Mouse (Mus musculus) CH12.LX (cell line): ENCODE results near the gene Car15.
A peak's percentile ranks its signal among the peaks of the same experiment; 100 is the strongest.

Source experiments
- CTCF ChIP-seq, 2 experiments: IDR thresholded peaks in 1 of 2; conservative IDR thresholded peaks in 1 of 2; 2 replicates each; pipeline ENCODE4 v1.5.1; 2011 to 2012; ENCODE audit warnings: low read depth in 2 of 2, low read length in 2 of 2, improper control_type of control experiment in 1 of 2, inconsistent platforms in 1 of 2, mild to moderate bottlenecking in 1 of 2, moderate library complexity in 1 of 2
- ELF1 ChIP-seq: IDR thresholded peaks from 2 replicates; pipeline ENCODE4 v1.6.1; 2014; ENCODE audit warnings: low read depth, mild to moderate bottlenecking, inconsistent platforms, low read length, improper control_type of control experiment
- EP300 ChIP-seq: IDR thresholded peaks from 2 replicates; pipeline ENCODE4 v1.6.1; 2011; ENCODE audit warnings: low read length, improper control_type of control experiment
- GABPA ChIP-seq: IDR thresholded peaks from 2 replicates; pipeline ENCODE4 v1.6.1; 2012; ENCODE audit warnings: low read depth, low read length, improper control_type of control experiment, inconsistent platforms; ENCODE audit not compliant: insufficient replicate concordance
- MXI1 ChIP-seq: IDR thresholded peaks from 2 replicates; pipeline ENCODE4 v1.6.1; 2011; ENCODE audit warnings: mild to moderate bottlenecking, low read depth, low read length, improper control_type of control experiment
- SIN3A ChIP-seq: IDR thresholded peaks from 2 replicates; pipeline ENCODE4 v1.6.1; 2012; ENCODE audit warnings: low read length, improper control_type of control experiment, inconsistent platforms
- SMC3 ChIP-seq: IDR thresholded peaks from 2 replicates; pipeline ENCODE4 v1.6.1; 2011; ENCODE audit warnings: low read depth, low read length, improper control_type of control experiment

- TF ChIP-seq CTCF (conservative IDR thresholded peaks at IDR 0.05 in 1 of 2, IDR thresholded peaks at IDR 0.05 in 1 of 2; ENCODE audit: low read depth in 2 of 2, low read length in 2 of 2) (peak in 1 of 2 experiments; percentile 5; a peak in 1 of 4 replicates), GABPA (no peak), ELF1 (no peak), EP300 (no peak), SMC3 (peak; percentile 6; the same call in 1 of the 2 replicates), SIN3A (no peak), MXI1 (no peak)
Observed at GRCm38 (mm10) chr16:17795643-17796042, 42.5 kb downstream of the Car15 start.
